Mouse (Mus musculus) small intestine, adult 2 months (tissue): ENCODE results near the gene Bbx. TPM values are rescaled to one million over a fixed set of nuclear protein-coding genes. Genes with fewer than 3 reads are reported as not detected.

ENCODE experiments used
- H3K27ac ChIP-seq: fragments of 200-500 bp; 2 replicates; pipeline ENCODE4 v1.5.1; 2012; ENCODE audit warnings: low read depth, low read length, control low read depth, inconsistent platforms; ENCODE audit not compliant: insufficient read depth
- H3K27me3 ChIP-seq: fragments of 200-500 bp; 2 replicates; pipeline ENCODE4 v1.6.1; 2012; ENCODE audit warnings: mild to moderate bottlenecking, moderate library complexity, low read length, inconsistent platforms; ENCODE audit not compliant: control insufficient read depth, insufficient read depth
- H3K36me3 ChIP-seq: fragments of 200-500 bp; 2 replicates; pipeline ENCODE4 v1.6.1; 2012; ENCODE audit warnings: mild to moderate bottlenecking, low read length, control low read depth, inconsistent platforms; ENCODE audit not compliant: control insufficient read depth, insufficient read depth
- H3K4me1 ChIP-seq: fragments of 200-500 bp; 2 replicates; pipeline ENCODE4 v1.6.1; 2012; ENCODE audit warnings: low read length, inconsistent platforms, mixed read lengths; ENCODE audit not compliant: control insufficient read depth, insufficient read depth, insufficient read length
- H3K4me3 ChIP-seq: fragments of 200-500 bp; 2 replicates; pipeline ENCODE4 v1.5.1; 2012; ENCODE audit warnings: low read depth, mild to moderate bottlenecking, control low read depth, inconsistent platforms, low read length, moderate library complexity
- CTCF ChIP-seq: fragments of 200-500 bp; IDR thresholded peaks from 2 replicates; pipeline ENCODE4 v1.5.1; 2012; ENCODE audit warnings: low read depth, mild to moderate bottlenecking, control low read depth, inconsistent platforms, low read length, moderate library complexity, mixed read lengths; ENCODE audit not compliant: insufficient replicate concordance, insufficient read length; ENCODE audit errors: extremely low read depth
- POLR2A ChIP-seq: fragments of 200-500 bp; IDR thresholded peaks from 2 replicates; pipeline ENCODE4 v1.6.1; 2012; ENCODE audit warnings: low read depth, mild to moderate bottlenecking, control low read depth, inconsistent platforms, low read length, moderate library complexity
- WGBS: fragments of 180-500 bp; shearing (Covaris S2); methylation state at CpG from one replicate; pipeline ENCODE4 v1.1.7; 2018; 5-methylcytosine and 5-hydroxymethylcytosine counted together
- polyA plus RNA-seq: library from polyadenylated mRNA; depleted of rRNA; stranded (reverse); fragments of >200 nt; gene quantifications from 2 replicates; pipeline ENCODE4 v1.2.3, GENCODE M21; 2012

Gene Bbx
- polyA plus RNA-seq, 1 experiment, result 1.7 TPM

DNA sequence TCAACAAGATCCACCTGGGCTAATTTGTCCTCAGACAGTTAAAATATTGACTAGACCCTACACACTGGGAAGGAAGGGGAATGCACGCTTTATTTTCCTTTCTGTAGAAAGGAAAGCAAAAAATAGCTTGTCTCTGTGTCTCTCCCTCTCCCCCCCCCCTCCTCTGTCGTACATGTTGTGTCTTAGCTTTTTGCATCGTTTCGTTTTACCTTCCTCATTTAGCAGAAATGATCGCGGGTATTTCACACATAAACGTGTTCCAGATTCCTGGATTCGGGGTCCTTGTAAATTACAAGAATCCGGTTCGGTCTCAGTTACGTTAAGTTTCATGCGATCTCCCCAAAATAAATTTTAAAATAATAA is 1.7 kb downstream of the Bbx start:
- H3K27me3 ChIP-seq, result no peaks in the 10 kb centered on the region
- no peaks in the 10 kb centered on the region for H3K36me3 ChIP-seq
- TF ChIP-seq POLR2A (no peak), CTCF (no peak)
- under 1% methylated on average over 12 of the region's 12 CpGs for WGBS
- peak overlapping the region; percentile 74; the same call in 1 of the 2 replicates for H3K4me3 ChIP-seq
- H3K4me1 ChIP-seq, result peaks cover 4% of the 10 kb centered on the region; the same call in 1 of the 2 replicates
- H3K27ac ChIP-seq, result no peak overlapping the region

DNA sequence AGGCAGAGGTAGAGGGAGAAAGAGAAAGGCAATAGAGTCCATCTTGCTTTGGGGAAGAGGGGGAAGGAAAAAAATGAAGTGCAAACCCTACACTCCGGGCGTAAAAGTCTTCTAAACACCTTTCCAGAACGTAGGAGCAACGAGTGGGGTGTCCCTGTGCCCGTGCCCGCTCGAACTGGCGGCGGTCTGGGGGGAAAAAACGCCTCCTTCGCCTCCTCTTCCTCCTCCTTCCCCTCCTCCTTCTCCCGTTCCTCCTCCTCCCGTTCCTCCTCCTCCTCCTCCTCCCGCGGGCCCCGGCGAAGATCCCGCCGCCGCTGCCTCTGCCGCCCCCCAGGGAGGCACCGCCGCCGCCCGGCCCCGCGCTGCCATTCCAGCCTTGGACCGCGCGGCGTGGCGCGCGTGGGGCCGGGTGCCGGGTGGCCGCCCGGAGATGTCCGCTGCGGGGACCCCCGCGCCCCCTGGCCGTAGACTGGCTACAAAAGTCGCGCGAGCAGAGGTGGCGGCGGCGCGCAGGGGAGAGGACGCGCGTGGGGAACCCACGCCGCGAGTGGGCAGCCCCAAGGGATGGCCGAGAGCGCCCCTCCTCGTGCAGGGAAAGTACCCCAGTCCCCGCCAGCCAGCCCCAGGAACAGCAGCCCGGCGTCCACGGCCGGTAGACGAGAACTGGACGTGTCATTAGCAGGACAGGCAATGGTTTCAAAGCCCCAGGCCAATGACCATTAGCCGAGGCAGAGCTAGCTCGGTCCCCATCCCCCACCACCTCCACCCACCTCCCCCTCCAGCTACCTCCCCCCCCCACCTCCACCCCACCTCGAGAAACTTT is 2.3 kb downstream of the Bbx start:
- H3K4me1 ChIP-seq, result peaks cover 4% of the 10 kb centered on the region; the same call in 1 of the 2 replicates
- no peaks in the 10 kb centered on the region for H3K36me3 ChIP-seq
- peak overlapping the region; percentile 79 for H3K4me3 ChIP-seq
- no peak for TF ChIP-seq CTCF
- no peak for TF ChIP-seq POLR2A
- H3K27ac ChIP-seq, result no peak overlapping the region
- under 1% methylated on average over 69 of the region's 69 CpGs for WGBS
- H3K27me3 ChIP-seq, result no peaks in the 10 kb centered on the region

DNA sequence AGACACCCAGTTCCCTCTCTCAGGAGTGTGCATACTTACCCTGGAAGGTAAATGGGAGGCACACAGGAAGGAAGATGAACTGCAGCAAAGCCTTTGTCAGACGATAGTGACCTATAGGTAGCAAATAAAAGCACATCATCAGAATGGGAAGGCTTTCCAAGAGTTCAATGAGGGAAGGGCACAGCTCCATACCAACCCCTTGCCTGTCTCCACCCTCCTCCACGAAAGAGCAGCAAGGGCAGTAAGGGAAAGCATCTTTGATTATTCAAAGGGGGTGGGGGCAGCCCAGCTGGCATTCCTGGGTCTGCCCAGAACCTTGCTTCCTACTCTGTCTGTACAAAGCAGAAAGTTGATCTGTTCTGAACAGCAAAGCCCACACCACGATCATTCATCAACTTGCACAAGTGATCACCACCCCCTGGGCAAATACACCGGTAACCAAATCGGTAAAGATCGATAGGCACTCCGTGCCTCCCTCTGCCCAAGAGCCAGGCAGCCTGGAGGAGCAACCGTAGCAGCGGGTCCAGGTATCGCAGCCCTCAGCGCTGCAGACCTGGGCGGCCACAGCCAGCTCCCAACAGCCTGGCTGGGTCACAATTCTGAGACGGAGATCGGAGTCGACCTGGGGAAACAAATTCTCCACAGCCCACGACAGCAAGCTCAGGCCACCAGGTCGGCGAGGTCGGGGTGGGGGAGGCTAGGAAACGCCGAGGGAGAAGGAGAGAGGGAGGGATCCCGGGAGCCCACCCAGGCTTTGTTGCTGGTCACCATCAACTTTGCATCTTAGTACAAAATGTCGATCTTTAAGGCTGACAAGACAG is 3.1 kb downstream of the Bbx start:
- H3K4me1 ChIP-seq, result peaks cover 4% of the 10 kb centered on the region; the same call in 1 of the 2 replicates
- H3K4me3 ChIP-seq, result peak overlapping the region; percentile 79
- no peak overlapping the region for H3K27ac ChIP-seq
- no peaks in the 10 kb centered on the region for H3K27me3 ChIP-seq
- H3K36me3 ChIP-seq, result no peaks in the 10 kb centered on the region
- WGBS, result 10% methylated on average over 23 of the region's 23 CpGs
- TF ChIP-seq POLR2A (no peak), CTCF (no peak)

DNA sequence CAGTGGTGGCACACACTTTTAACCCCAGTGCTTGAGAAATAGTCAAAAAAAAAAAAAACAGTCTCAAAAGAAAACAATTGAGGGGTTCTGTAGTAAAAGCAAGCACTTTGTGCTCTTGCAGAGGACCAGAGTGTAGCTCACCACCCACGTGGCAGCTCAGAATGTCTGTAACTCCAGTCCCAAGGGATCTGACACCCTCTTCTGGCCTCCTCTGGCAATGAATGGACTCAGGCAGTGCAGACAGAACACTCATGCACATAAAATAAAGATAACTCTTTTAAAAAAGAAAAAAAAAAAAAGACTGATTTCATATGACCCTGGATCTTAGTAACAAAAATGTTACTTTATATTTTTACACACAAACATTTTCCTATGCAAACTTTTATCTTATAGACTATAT is 12.1 kb downstream of the Bbx start:
- no peak for TF ChIP-seq POLR2A
- no peak overlapping the region for H3K27ac ChIP-seq
- no peak overlapping the region for H3K4me3 ChIP-seq
- H3K27me3 ChIP-seq, result no peaks in the 10 kb centered on the region
- no peaks in the 10 kb centered on the region for H3K36me3 ChIP-seq
- 73% methylated on average over 1 of the region's 1 CpGs for WGBS
- H3K4me1 ChIP-seq, result no peaks in the 10 kb centered on the region

DNA sequence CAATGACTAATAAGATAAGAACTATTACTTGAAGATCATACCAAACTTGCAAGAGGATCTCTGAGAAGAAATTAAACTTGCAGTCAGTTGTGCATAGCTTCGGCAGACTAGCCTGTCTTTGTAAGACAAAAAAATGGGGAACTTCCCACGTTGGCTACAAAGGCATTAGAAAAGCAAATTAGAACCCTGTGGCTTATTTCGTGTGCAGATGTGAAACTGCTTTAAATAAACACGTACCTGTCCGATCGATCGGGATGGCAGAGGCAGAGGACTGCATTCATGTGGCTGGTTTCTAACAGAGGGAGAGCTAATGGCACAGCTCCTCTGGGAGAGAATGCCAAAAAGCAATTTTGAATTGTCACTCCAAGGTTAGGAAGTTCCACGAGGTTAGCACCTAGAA is 16.8 kb downstream of the Bbx start:
- Histone ChIP-seq H3K27me3 (no peaks in the 10 kb centered on the region), H3K27ac (no peak overlapping the region), H3K36me3 (no peaks in the 10 kb centered on the region), H3K4me3 (no peak overlapping the region), H3K4me1 (no peaks in the 10 kb centered on the region)
- WGBS, result 73% methylated on average over 8 of the region's 8 CpGs
- TF ChIP-seq CTCF (no peak), POLR2A (no peak)

DNA sequence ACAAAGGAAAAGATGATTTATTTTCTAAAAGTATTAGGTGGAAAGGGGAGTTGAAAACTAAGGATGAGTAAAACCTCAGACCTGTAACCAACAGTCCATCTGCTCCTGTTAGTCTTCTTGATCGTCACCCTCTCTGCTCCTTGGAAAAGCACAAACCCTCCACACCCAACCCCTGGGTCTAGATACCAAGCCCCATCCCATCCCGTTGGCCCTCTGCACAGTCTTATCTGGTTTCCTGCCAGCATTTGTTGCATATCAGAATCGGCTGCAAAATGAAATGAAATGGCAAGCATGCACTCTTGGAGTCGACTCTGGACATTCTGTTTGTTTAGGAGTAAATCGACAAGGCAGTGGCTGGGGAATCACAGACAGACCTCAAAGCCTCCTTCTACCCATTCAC is 29.3 kb downstream of the Bbx start:
- TF ChIP-seq POLR2A, result no peak
- TF ChIP-seq CTCF, result no peak
- no peaks in the 10 kb centered on the region for H3K36me3 ChIP-seq
- 19% methylated on average over 5 of the region's 5 CpGs for WGBS
- no peak overlapping the region for H3K27ac ChIP-seq
- H3K27me3 ChIP-seq, result no peaks in the 10 kb centered on the region
- H3K4me1 ChIP-seq, result no peaks in the 10 kb centered on the region
- H3K4me3 ChIP-seq, result no peak overlapping the region

DNA sequence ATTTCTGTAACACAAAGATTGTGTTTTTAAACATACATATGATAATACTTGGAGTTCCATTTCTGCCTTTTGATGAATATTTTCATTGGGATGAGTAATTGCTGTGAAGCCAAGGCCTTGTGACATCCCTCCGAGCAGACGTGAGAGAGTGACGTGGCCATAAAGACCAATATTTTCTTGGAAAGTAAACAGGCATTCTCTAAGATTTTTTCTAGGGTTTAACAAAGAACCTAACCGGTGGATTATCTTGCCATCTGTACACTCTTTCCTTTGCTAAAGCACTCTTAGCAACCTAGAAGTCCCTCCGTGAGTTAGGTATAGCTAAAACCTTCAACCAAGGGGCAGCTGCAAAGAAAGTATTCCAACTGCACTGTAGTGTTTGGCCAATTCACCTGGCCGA is 32.4 kb downstream of the Bbx start:
- 88% methylated on average over 6 of the region's 6 CpGs for WGBS
- H3K27me3 ChIP-seq, result no peaks in the 10 kb centered on the region
- no peak overlapping the region for H3K27ac ChIP-seq
- no peak overlapping the region for H3K4me3 ChIP-seq
- no peaks in the 10 kb centered on the region for H3K36me3 ChIP-seq
- no peak for TF ChIP-seq CTCF
- no peak for TF ChIP-seq POLR2A
- H3K4me1 ChIP-seq, result no peaks in the 10 kb centered on the region
